Mouse (Mus musculus) frontal cortex, adult 2 months (tissue): ENCODE measurements around the gene Dnajb3. TPM values are rescaled to one million over a fixed set of nuclear protein-coding genes. Genes with fewer than 3 reads are reported as not detected.
"Not testable (repeated sequence)": the region's sequence is repeated elsewhere in the genome, so short reads cannot be mapped to it uniquely, and the experiment has no call there.

Experiments
- DNase-seq, 2 experiments: peaks; one replicate each; pipeline ENCODE4 v3.0.0; 2022; ENCODE audit warnings: low spot score in 1 of 2; ENCODE audit errors: extremely low spot score in 1 of 2
- polyA plus RNA-seq: library from polyadenylated mRNA; depleted of rRNA; stranded (reverse); fragments of >200 nt; gene quantifications from 2 replicates; pipeline ENCODE4 v1.2.3, GENCODE M21; 2012

The Dnajb3 gene
- polyA plus RNA-seq, 1 experiment, result 2.6 TPM

GRCm38 (mm10) chr1:88217144-88217543 lies 11.6 kb upstream of the Dnajb3 start:
- no peak for DNase-seq

- DNase-seq, result no peak
Measured at GRCm38 (mm10) chr1:88216551-88216950, 11.0 kb upstream of the Dnajb3 start.

GRCm38 (mm10) chr1:88215466-88216380 lies 10.1 kb upstream of the Dnajb3 start:
- DNase-seq, result no peak

- no peak for DNase-seq
Measured at GRCm38 (mm10) chr1:88214462-88214952, 8.9 kb upstream of the Dnajb3 start.

GRCm38 (mm10) chr1:88213766-88214461 lies 8.3 kb upstream of the Dnajb3 start:
- no peak for DNase-seq

- no peak for DNase-seq
Measured at GRCm38 (mm10) chr1:88213061-88213460, 7.5 kb upstream of the Dnajb3 start.

- DNase-seq, result no peak
Measured at GRCm38 (mm10) chr1:88212341-88213045, 6.9 kb upstream of the Dnajb3 start.

GRCm38 (mm10) chr1:88211812-88212211 lies 6.2 kb upstream of the Dnajb3 start, which contains the start of gene Ugt1a1:
Gene Ugt1a1, plus strand, starts transcription at chr1:88211959.
- no peak for DNase-seq

GRCm38 (mm10) chr1:88206843-88207479 lies 1.4 kb upstream of the Dnajb3 start:
- no peak for DNase-seq

GRCm38 (mm10) chr1:88200456-88200855 lies 5.1 kb downstream of the Dnajb3 start, which contains the start of gene Ugt1a2:
Gene Ugt1a2, plus strand, starts transcription at chr1:88200601.
- no peak for DNase-seq

- no peak for DNase-seq
Measured at GRCm38 (mm10) chr1:88199996-88200395, 5.6 kb downstream of the Dnajb3 start.

GRCm38 (mm10) chr1:88197443-88197842 lies 8.1 kb downstream of the Dnajb3 start:
- DNase-seq, result no peak

GRCm38 (mm10) chr1:88195687-88196086 lies 9.9 kb downstream of the Dnajb3 start:
- no peak for DNase-seq

GRCm38 (mm10) chr1:88192136-88192535 lies 13.4 kb downstream of the Dnajb3 start:
- DNase-seq, result no peak

- DNase-seq, result no peak
Measured at GRCm38 (mm10) chr1:88186325-88186935, 19.2 kb downstream of the Dnajb3 start.

- DNase-seq, result no peak
Measured at GRCm38 (mm10) chr1:88179657-88180056, 25.9 kb downstream of the Dnajb3 start.

- not testable (repeated sequence) for DNase-seq
Measured at GRCm38 (mm10) chr1:88172190-88172589, 33.4 kb downstream of the Dnajb3 start.

- no peak for DNase-seq
Measured at GRCm38 (mm10) chr1:88165711-88166110, 39.9 kb downstream of the Dnajb3 start, which contains the start of gene Ugt1a5. Gene Ugt1a5, plus strand, starts transcription at chr1:88166012.

GRCm38 (mm10) chr1:88158430-88158829 lies 47.2 kb downstream of the Dnajb3 start:
- DNase-seq, result no peak
